Mouse (Mus musculus) cerebellum, adult 2 months (tissue): ENCODE measurements at regions not wholly inside any gene's neighbourhood (a gene's known extent, or its start where the extent isn't known, plus 50 kb on each side); places are given as distances from the start of the nearest gene placed in this dataset.
"Not testable (repeated sequence)": the region's sequence is repeated elsewhere in the genome, so short reads cannot be mapped to it uniquely, and the experiment has no call there.

Experiments
- DNase-seq, 2 experiments: peaks; one replicate each; pipeline ENCODE4 v3.0.0; 2021
- H3K27ac ChIP-seq: fragments of 200-500 bp; 2 replicates; pipeline ENCODE4 v1.5.1; 2012; ENCODE audit warnings: low read length, control low read depth, inconsistent platforms; ENCODE audit not compliant: insufficient read depth
- H3K27me3 ChIP-seq: fragments of 200-500 bp; 2 replicates; pipeline ENCODE4 v1.6.1; 2012; ENCODE audit warnings: inconsistent platforms, mild to moderate bottlenecking, low read length, moderate library complexity; ENCODE audit not compliant: control insufficient read depth, insufficient read depth
- H3K4me1 ChIP-seq: fragments of 200-500 bp; 2 replicates; pipeline ENCODE4 v1.6.1; 2011; ENCODE audit warnings: low read length; ENCODE audit not compliant: control insufficient read depth, insufficient read depth
- H3K4me3 ChIP-seq: fragments of 200-500 bp; replicated peaks from 2 replicates; pipeline ENCODE3; 2011; ENCODE audit warnings: mild to moderate bottlenecking, low read depth, low read length, control low read depth; ENCODE audit not compliant: insufficient read depth
- CTCF ChIP-seq: fragments of 200-500 bp; IDR thresholded peaks from 2 replicates; pipeline ENCODE4 v1.5.1; 2011; ENCODE audit warnings: low read depth, mild to moderate bottlenecking, control low read depth, low read length, moderate library complexity, borderline replicate concordance; ENCODE audit not compliant: insufficient read depth
- POLR2A ChIP-seq: fragments of 200-500 bp; IDR thresholded peaks from 2 replicates; pipeline ENCODE4 v1.6.1; 2011; ENCODE audit warnings: low read length, control low read depth, borderline replicate concordance; ENCODE audit not compliant: insufficient read depth
- WGBS: fragments of 180-500 bp; shearing (Covaris S2); methylation state at CpG from one replicate; pipeline ENCODE4 v1.1.7; 2018; 5-methylcytosine and 5-hydroxymethylcytosine counted together

- H3K27ac ChIP-seq, H3K4me1 ChIP-seq, H3K4me3 ChIP-seq, H3K27me3 ChIP-seq, DNase-seq: not testable (repeated sequence)
- 100% methylated on average over 1 of the region's 1 CpGs for WGBS
Observed at GRCm38 (mm10) chr12:80055894-80056293, 56.9 kb downstream of the Zfp36l1 start.

- no peak for DNase-seq
- H3K27ac ChIP-seq, result no peak overlapping the region
- TF ChIP-seq POLR2A (no peak), CTCF (no peak)
- no peak overlapping the region for H3K4me3 ChIP-seq
- 82% methylated on average over 2 of the region's 2 CpGs for WGBS
- no peaks in the 10 kb centered on the region for H3K27me3 ChIP-seq
- H3K4me1 ChIP-seq, result no peaks in the 10 kb centered on the region
Observed at GRCm38 (mm10) chr12:80055394-80055793, 57.4 kb downstream of the Zfp36l1 start.

GRCm38 (mm10) chr12:80054655-80055037 is 58.2 kb downstream of the Zfp36l1 start:
- TF ChIP-seq POLR2A (no peak), CTCF (no peak)
- Histone ChIP-seq H3K27ac (no peak overlapping the region), H3K27me3 (no peaks in the 10 kb centered on the region), H3K4me3 (no peak overlapping the region), H3K4me1 (no peaks in the 10 kb centered on the region)
- no peak for DNase-seq
- WGBS, result 91% methylated on average over 3 of the region's 3 CpGs

- no peaks in the 10 kb centered on the region for H3K4me1 ChIP-seq
- WGBS, result 85% methylated on average over 9 of the region's 9 CpGs
- DNase-seq, result no peak
- no peak overlapping the region for H3K4me3 ChIP-seq
- TF ChIP-seq CTCF (no peak), POLR2A (no peak)
- no peaks in the 10 kb centered on the region for H3K27me3 ChIP-seq
- no peak overlapping the region for H3K27ac ChIP-seq
Observed at GRCm38 (mm10) chr12:80053902-80054654, 58.7 kb downstream of the Zfp36l1 start.

GRCm38 (mm10) chr12:80048215-80048979 is 64.4 kb downstream of the Zfp36l1 start:
- Histone ChIP-seq H3K4me1 (no peaks in the 10 kb centered on the region), H3K27ac (no peak overlapping the region), H3K27me3 (no peaks in the 10 kb centered on the region), H3K4me3 (no peak overlapping the region)
- TF ChIP-seq POLR2A (no peak), CTCF (no peak)
- WGBS, result 89% methylated on average over 4 of the region's 4 CpGs
- no peak for DNase-seq

GRCm38 (mm10) chr12:80046625-80047303 is 66.0 kb downstream of the Zfp36l1 start:
- TF ChIP-seq POLR2A, result no peak
- no peak for TF ChIP-seq CTCF
- no peaks in the 10 kb centered on the region for H3K27me3 ChIP-seq
- no peak overlapping the region for H3K4me3 ChIP-seq
- no peak overlapping the region for H3K27ac ChIP-seq
- 65% methylated on average over 6 of the region's 6 CpGs for WGBS
- no peak for DNase-seq
- H3K4me1 ChIP-seq, result no peaks in the 10 kb centered on the region

- H3K27me3 ChIP-seq, result no peaks in the 10 kb centered on the region
- H3K4me3 ChIP-seq, result no peak overlapping the region
- DNase-seq, result no peak
- H3K27ac ChIP-seq, result no peak overlapping the region
- TF ChIP-seq CTCF (no peak), POLR2A (no peak)
- H3K4me1 ChIP-seq, result no peaks in the 10 kb centered on the region
- 81% methylated on average over 11 of the region's 11 CpGs for WGBS
Observed at GRCm38 (mm10) chr12:80041510-80042324, 71.1 kb downstream of the Zfp36l1 start.
